22 mouse cellular contexts compared by ENCODE assay signal in genomic region chr3:147967261-147967660, GRCm38 (mm10).
DNase-seq lines count a peak whose midpoint lies in the region; ATAC-seq lines count a peak whose summit lies in the region.
"Had no signal": no experiment of that assay in that cellular context is flagged by ENCODE, and none has a peak within 500 bp of the region (broad histone marks: within the 10 kb centered on the region; RNA-seq: fewer than 3 reads in every experiment).

No protein-coding gene starts in this region.

- H3K27ac ChIP-seq in forebrain, embryonic 14.5 days (ENCODE audit: low read depth, low read length): no peak overlapping the region
- H3K27ac ChIP-seq in forebrain, embryonic 16.5 days (ENCODE audit: low read length): no peak overlapping the region
- no peak overlapping the region for H3K27ac ChIP-seq in embryonic facial prominence, embryonic 10.5 days (replicated peaks)
- peak overlapping the region; percentile 73 for H3K27ac ChIP-seq in midbrain, embryonic 13.5 days
- no peak overlapping the region for H3K27ac ChIP-seq in heart, embryonic 10.5 days
- H3K27ac ChIP-seq: embryonic facial prominence, embryonic 13.5 days; liver, embryonic 14.5 days had no signal

- 42% methylated on average over 3 of the region's 3 CpGs for WGBS in forebrain, embryonic 14.5 days
- WGBS in forebrain, embryonic 16.5 days: 43% methylated on average over 3 of the region's 3 CpGs
- WGBS in embryonic facial prominence, embryonic 10.5 days: 74% methylated on average over 3 of the region's 3 CpGs
- WGBS in midbrain, embryonic 13.5 days: 39% methylated on average over 3 of the region's 3 CpGs
- 88% methylated on average over 3 of the region's 3 CpGs for WGBS in heart, embryonic 10.5 days

- H3K4me1 ChIP-seq in forebrain, embryonic 14.5 days (ENCODE audit: control insufficient read depth, insufficient read depth, low read length): peaks cover 32% of the 10 kb centered on the region
- peaks cover 15% of the 10 kb centered on the region; the same call in 1 of the 2 replicates for H3K4me1 ChIP-seq in forebrain, embryonic 16.5 days (replicated peaks; ENCODE audit: control insufficient read depth, insufficient read depth, low read length)
- peaks cover 30% of the 10 kb centered on the region for H3K4me1 ChIP-seq in embryonic facial prominence, embryonic 10.5 days
- peaks cover 54% of the 10 kb centered on the region for H3K4me1 ChIP-seq in midbrain, embryonic 13.5 days (replicated peaks)
- H3K4me1 ChIP-seq in heart, embryonic 10.5 days: peaks cover 3% of the 10 kb centered on the region; the same call in 1 of the 2 replicates
- H3K4me1 ChIP-seq: megakaryocyte, embryonic 14.5 days had no signal

- DNase-seq in forebrain, embryonic 14.5 days (ENCODE audit: low spot score): peak; percentile 64
- peak; percentile 6 for DNase-seq in embryonic facial prominence, embryonic 10.5 days (ENCODE audit: low spot score)
- DNase-seq in retina, embryonic 14.5 days (ENCODE audit: low spot score): peak; percentile 57
- no peak for DNase-seq in thymus, postnatal 36 days
- DNase-seq in heart, embryonic 10.5 days (ENCODE audit: low spot score): no peak
- DNase-seq: cerebellum, adult 18-20 months; cerebellum, postnatal 14 days; gastrocnemius, postnatal 10 days; kidney, adult 18-20 months; kidney, postnatal 4 days; lung, embryonic 14.5 days; lung, postnatal 36 days; right cerebral cortex, postnatal 25 days; spleen, adult 18-20 months had no signal

- no peak overlapping the region for H3K9ac ChIP-seq in forebrain, embryonic 14.5 days (ENCODE audit: low read length)
- no peak overlapping the region for H3K9ac ChIP-seq in forebrain, embryonic 16.5 days (replicated peaks; ENCODE audit: low read depth, low read length)
- H3K9ac ChIP-seq in midbrain, embryonic 13.5 days (replicated peaks): no peak overlapping the region
- H3K9ac ChIP-seq: embryonic facial prominence, embryonic 13.5 days; liver, embryonic 14.5 days; lung, embryonic 14.5 days had no signal

- ATAC-seq in forebrain, embryonic 14.5 days: peak; percentile 47; the same call in 1 of the 2 replicates
- ATAC-seq in forebrain, embryonic 16.5 days: no peak
- peak; percentile 64 for ATAC-seq in midbrain, embryonic 13.5 days
- ATAC-seq: inflammation-experienced regulatory T-cells, adult 6 months had no signal

- H3K4me3 ChIP-seq in forebrain, embryonic 14.5 days (ENCODE audit: low read depth, low read length): no peak overlapping the region
- H3K4me3 ChIP-seq in forebrain, embryonic 16.5 days (replicated peaks; ENCODE audit: low read length): no peak overlapping the region
- no peak overlapping the region for H3K4me3 ChIP-seq in embryonic facial prominence, embryonic 10.5 days
- no peak overlapping the region for H3K4me3 ChIP-seq in midbrain, embryonic 13.5 days (replicated peaks)
- H3K4me3 ChIP-seq in heart, embryonic 10.5 days: no peak overlapping the region
- H3K4me3 ChIP-seq: embryonic facial prominence, embryonic 13.5 days; megakaryocyte, embryonic 14.5 days had no signal

- H3K9me3 ChIP-seq in forebrain, embryonic 14.5 days (replicated peaks; ENCODE audit: control insufficient read depth, low read length): no peaks in the 10 kb centered on the region
- H3K9me3 ChIP-seq in forebrain, embryonic 16.5 days (ENCODE audit: control insufficient read depth, low read length): no peaks in the 10 kb centered on the region
- H3K9me3 ChIP-seq in embryonic facial prominence, embryonic 10.5 days: no peaks in the 10 kb centered on the region
- no peaks in the 10 kb centered on the region for H3K9me3 ChIP-seq in midbrain, embryonic 13.5 days
- H3K9me3 ChIP-seq in heart, embryonic 10.5 days: no peaks in the 10 kb centered on the region
- H3K9me3 ChIP-seq: embryonic facial prominence, embryonic 13.5 days; hindbrain, embryonic 10.5 days had no signal

- no peak overlapping the region for H3K4me2 ChIP-seq in forebrain, embryonic 14.5 days (ENCODE audit: low read length)
- no peak overlapping the region for H3K4me2 ChIP-seq in forebrain, embryonic 16.5 days (ENCODE audit: low read length)
- H3K4me2 ChIP-seq in midbrain, embryonic 13.5 days (replicated peaks): peak overlapping the region; percentile 42; the same call in 1 of the 2 replicates
- H3K4me2 ChIP-seq: embryonic facial prominence, embryonic 13.5 days; heart, embryonic 11.5 days; lung, embryonic 14.5 days had no signal

- no peaks in the 10 kb centered on the region for H3K27me3 ChIP-seq in forebrain, embryonic 14.5 days (replicated peaks; ENCODE audit: control insufficient read depth, insufficient read depth, low read length)
- no peaks in the 10 kb centered on the region for H3K27me3 ChIP-seq in forebrain, embryonic 16.5 days (replicated peaks; ENCODE audit: control insufficient read depth, insufficient read depth, low read length)
- H3K27me3 ChIP-seq in embryonic facial prominence, embryonic 10.5 days (replicated peaks; ENCODE audit: low read depth, poor library complexity, severe bottlenecking): no peaks in the 10 kb centered on the region; the same call in 1 of the 2 replicates
- peaks cover 3% of the 10 kb centered on the region for H3K27me3 ChIP-seq in midbrain, embryonic 13.5 days
- no peaks in the 10 kb centered on the region for H3K27me3 ChIP-seq in heart, embryonic 10.5 days (ENCODE audit: insufficient read depth, poor library complexity, severe bottlenecking)
- H3K27me3 ChIP-seq: embryonic facial prominence, embryonic 13.5 days; megakaryocyte, embryonic 14.5 days had no signal

- H3K36me3 ChIP-seq in forebrain, embryonic 14.5 days (ENCODE audit: control insufficient read depth, insufficient read depth, low read length): no peaks in the 10 kb centered on the region
- no peaks in the 10 kb centered on the region for H3K36me3 ChIP-seq in forebrain, embryonic 16.5 days (ENCODE audit: control insufficient read depth, insufficient read depth)
- H3K36me3 ChIP-seq in embryonic facial prominence, embryonic 10.5 days (replicated peaks): no peaks in the 10 kb centered on the region
- H3K36me3 ChIP-seq in midbrain, embryonic 13.5 days: no peaks in the 10 kb centered on the region
- no peaks in the 10 kb centered on the region for H3K36me3 ChIP-seq in heart, embryonic 10.5 days
- H3K36me3 ChIP-seq: embryonic facial prominence, embryonic 13.5 days; hindbrain, embryonic 10.5 days had no signal

Comparison
In these comparisons a context has a peak if more than half of its experiments do, and no peak if none do; other contexts are left out.
1. DNase-seq: peak in forebrain, embryonic 14.5 days (single experiment), embryonic facial prominence, embryonic 10.5 days (single experiment) and retina, embryonic 14.5 days (single experiment); none in thymus, postnatal 36 days (0 of 2) and heart, embryonic 10.5 days (single experiment).